Mouse (Mus musculus): ENCODE data around the gene Dennd6a.
A peak's percentile ranks its signal among the peaks of the same experiment; 100 is the strongest.
"Not testable (repeated sequence)": the region's sequence is repeated elsewhere in the genome, so short reads cannot be mapped to it uniquely, and the experiment has no call there.

Gene Dennd6a

DNA sequence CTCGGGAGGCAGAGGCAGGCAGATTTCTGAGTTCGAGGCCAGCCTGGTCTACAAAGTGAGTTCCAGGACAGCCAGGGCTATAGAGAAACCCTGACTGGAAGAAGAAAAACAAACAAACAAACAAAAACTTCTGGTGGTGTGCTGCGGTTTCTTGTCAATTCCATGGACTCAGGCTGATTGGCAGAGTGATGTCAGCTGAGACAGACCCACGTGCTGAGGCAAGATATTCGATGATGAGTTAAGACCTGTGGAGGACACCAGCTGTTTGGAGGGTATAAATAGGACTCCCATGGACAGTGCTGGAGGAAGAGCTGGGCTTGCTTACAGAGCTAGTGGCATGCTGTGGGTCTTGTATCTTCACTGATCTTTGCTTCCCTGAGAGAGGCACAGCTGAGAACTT is at the start of gene Dennd6a:
TSS of gene Dennd6a (plus strand) at position 301 of the 400 bp plus-strand sequence.
- DNase-seq (ENCODE audit: extremely low spot score): not testable (repeated sequence)

- DNase-seq (ENCODE audit: extremely low spot score): no peak
Observed at GRCm38 (mm10) chr14:26525955-26526354, 47.7 kb upstream of the Dennd6a start.

- no peak for DNase-seq (ENCODE audit: extremely low spot score)
Observed at GRCm38 (mm10) chr14:26528296-26528695, 45.4 kb upstream of the Dennd6a start.

DNA sequence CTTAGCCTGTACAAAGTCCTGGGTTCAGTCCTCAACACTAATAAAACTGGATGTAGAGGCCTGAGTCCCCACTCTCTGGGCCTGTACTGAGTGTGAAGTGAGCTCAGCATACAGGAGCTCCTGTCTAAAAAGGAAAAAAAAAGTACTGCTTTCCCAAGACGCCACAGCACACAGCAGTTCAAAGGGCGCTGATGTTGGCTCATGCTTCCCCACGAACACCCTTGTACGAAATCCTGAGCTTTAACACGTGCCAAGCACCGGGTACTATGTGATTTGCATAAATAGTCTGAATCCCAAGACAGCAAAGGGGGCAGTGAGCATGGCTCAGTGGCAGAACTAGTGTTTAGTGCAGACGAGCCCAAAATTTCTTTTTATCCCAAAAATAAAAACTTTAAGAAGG is 43.3 kb upstream of the Dennd6a start:
- no peak for DNase-seq (ENCODE audit: extremely low spot score)

GRCm38 (mm10) chr14:26531410-26532313 is 42.0 kb upstream of the Dennd6a start:
- no peak for DNase-seq (ENCODE audit: extremely low spot score)

GRCm38 (mm10) chr14:26532752-26533151 is 40.9 kb upstream of the Dennd6a start:
- DNase-seq (ENCODE audit: extremely low spot score): no peak

GRCm38 (mm10) chr14:26533267-26533666 is 40.4 kb upstream of the Dennd6a start:
- peak; percentile 2 for DNase-seq (ENCODE audit: extremely low spot score)

GRCm38 (mm10) chr14:26533821-26534756 is 39.6 kb upstream of the Dennd6a start:
- DNase-seq (ENCODE audit: extremely low spot score): no peak

DNA sequence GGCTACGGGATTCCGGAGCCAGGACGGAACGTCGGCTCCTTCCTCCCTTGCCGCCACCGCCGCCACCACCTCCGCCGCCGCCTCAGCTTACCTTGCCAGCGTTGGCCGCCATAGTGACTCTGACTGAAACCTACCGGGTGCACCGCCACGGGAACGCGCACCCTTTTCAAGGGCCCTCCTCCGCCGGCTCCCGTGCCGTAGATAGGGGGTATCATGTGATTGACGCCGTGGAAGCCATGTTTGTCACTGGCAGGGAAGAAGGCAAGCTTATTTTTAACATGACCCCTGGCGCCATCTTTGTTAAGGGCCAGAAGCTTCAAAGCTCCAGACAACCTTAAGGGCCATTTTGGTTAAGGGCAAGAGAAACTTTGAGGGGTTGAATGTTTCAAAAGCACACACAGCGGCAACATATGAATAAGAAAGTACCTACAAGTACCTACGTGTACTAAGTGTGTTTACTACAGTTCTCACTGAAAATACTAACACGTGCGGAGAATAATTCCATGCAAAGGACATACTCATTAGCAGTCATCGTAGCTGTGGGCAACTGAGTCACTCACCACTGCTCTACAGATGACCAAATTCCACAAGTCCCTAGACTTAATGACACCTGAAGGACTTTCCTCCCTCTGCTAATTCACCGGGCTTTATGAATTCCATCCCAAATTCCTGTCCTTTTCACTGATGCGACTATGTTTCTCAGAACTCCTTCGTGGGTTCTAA is 38.7 kb upstream of the Dennd6a start, which contains the start of gene Slmap:
TSS of gene Slmap (minus strand) at position 175 of the 723 bp plus-strand sequence.
- peak; percentile 97 for DNase-seq (ENCODE audit: extremely low spot score)

DNA sequence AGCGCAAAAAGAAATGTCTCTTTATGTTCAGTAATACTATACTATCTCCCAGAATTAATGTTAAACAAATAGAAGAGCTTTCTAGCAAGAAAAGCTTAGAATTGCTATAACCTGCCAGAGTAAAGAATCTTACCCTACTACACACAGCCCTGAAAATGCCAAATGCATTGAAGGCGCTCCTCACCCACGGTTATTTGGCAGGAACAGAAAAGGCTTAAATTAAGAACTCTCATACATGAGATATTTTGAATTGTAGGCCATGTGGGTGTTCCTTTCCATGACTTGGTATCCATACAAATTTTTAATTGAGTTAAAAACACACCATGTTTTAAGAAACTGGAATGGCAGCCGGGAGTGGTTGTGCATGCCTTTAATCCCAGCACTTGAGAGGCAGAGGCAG is 34.4 kb upstream of the Dennd6a start:
- DNase-seq (ENCODE audit: extremely low spot score): no peak

DNA sequence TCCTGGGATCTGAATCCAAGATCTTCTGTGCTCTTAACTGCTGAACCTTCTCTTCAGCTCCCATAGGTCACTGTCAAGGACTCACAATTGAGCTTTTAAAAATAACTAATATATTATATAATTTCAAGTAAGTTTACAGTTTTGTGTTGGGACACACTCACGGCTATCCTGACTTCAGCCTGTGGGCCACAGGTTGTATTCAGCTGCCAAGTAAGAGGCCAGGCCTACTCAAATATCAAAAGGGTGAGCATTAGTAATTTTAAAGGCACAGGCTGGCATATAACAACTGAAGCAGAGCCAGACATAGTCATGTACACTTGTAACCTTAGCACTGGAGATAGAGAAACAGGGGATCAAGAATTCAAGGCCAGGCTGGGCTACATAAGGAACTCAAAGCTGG is 33.1 kb upstream of the Dennd6a start:
- DNase-seq (ENCODE audit: extremely low spot score): no peak

DNA sequence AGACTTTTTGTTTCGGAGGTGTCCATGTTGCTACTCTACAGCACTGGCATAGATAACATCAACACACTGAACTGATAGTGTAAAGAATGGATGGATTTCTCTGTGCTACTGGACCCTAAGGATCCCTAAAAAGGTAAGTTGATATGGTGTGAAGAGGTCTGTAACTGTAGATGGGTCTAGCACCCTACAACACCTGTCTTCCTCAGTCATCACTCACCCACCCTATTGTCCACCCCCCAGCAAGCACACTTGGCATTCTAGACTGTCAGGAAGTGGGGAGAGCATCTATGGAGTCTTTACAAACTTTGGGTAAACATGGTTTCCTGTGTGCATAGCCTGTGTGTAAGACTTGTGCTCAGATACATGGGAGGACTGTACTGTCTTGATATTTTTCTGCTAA is 31.5 kb upstream of the Dennd6a start:
- DNase-seq (ENCODE audit: extremely low spot score): no peak

DNA sequence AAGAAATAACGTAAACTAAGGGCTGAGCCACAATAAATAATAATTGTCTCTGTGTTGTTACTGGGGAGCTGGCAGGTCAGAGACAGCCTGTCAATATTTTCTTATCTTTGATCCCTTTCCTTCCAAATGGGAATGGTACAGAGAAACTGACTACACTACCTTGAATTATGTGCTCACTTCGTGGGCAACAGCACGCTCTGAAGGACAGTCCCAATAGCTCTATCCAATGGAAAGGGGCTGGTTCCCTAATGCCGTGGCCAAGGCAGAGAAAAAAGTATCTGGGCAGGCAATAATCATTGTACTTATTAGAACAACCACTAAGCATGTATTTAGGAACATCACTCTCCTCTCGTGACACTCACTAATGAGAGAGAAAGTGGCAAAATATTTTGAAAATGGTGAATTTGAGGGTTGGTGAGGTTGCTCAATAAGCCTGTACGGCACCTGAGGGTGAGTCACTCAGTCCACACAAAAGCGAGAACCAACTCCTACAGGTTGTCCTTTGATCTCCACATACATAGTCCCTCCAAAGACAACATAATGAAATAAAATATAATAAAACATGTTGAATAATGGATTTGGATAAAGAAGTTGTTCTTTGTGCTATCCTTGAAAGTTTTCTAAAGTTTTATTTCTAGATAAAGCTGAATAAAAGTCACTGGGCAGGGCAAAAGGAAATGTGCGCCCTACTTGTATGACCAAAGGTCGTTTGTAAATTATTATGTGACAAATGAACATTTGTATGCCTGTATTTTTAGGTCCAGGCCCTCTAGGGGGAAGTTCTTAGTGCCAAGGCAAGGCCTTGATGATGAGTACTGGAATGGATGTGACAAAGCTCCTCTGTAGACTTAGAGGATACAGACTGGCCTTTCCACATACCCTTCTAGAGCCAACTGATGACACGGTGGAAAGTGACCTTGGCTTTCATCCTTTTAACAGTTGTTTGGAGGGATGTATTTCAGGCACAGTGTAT is 25.9 kb upstream of the Dennd6a start:
- DNase-seq (ENCODE audit: extremely low spot score): no peak

- no peak for DNase-seq (ENCODE audit: extremely low spot score)
Observed at GRCm38 (mm10) chr14:26550712-26551111, 22.9 kb upstream of the Dennd6a start.

DNA sequence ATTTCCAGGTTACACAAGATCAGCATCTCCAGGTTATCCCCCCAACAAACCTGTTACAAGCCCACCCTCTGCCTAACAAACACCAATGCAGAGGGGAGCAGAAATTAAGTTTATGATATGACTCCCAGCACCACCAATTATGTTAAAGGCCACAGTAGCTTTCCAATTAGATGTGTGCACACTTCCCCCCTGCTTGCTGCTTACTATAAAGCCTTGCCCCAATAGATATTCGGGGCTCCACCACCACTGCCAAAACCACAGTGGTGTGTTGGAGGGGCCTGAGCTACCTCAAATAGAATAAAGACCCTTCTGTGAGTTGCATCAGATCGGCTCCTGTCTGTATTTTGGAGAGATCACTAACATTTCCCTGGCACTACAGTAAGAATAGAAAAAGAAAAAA is 21.2 kb upstream of the Dennd6a start:
- no peak for DNase-seq (ENCODE audit: extremely low spot score)

DNA sequence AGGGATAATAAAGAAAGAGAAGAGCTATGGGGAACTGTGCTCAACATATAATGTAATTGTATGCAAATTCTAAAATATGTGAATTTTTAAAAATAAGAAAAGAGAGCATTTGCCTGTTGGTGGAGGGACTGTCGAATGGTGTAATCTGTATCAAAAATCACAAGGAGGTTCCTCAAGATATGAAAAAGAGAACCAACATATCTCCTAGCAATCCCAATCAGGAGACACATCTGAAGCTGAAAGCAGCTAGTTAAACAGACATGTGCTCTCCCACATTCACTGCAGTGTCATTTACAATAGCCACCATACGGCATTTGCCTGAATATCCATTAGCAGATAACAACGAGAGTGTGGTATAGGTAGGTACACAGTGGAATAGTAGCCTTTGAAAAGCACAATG is 20.8 kb upstream of the Dennd6a start:
- no peak for DNase-seq (ENCODE audit: extremely low spot score)

- DNase-seq (ENCODE audit: extremely low spot score): peak; percentile 26
Observed at GRCm38 (mm10) chr14:26557581-26557980, 16.1 kb upstream of the Dennd6a start.

DNA sequence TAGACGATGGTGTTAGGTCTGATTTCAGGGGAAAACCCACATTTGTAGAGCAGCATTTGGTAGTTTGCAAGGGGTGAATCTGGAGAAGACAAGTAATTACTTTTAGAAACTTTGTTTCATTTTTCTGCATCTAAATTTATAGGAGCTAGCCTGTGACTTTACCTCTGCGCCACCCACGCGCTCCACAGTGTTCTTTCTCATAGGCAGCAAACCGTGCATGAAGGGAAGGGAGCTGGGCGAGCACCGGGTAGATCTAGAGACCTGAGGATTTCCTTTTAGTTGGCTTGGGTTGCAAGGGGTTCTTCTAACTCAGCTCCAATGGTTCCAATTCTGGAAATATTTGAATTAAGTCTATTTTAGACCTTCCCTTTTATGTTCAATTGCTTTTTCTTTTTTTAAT is 15.1 kb upstream of the Dennd6a start:
- DNase-seq (ENCODE audit: extremely low spot score): no peak

DNA sequence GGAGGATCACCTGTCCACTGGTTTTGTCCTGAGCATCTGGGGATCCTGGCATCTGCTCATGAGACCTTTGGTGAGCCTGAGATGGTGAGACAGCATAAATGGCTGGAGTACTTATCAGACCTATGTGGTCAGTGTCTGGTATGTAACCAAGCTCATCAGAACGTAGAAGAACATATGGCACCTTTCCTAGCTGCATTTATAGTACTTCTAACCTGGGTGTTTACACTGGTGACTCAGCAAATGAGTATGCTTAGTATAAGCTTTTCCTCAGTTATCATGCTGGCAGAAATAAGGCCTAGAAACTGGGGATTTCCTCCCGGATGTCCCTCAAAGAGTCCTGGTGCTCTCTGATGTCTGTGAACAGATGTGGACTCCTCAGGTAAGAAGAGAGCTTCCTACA is 11.4 kb upstream of the Dennd6a start:
- no peak for DNase-seq (ENCODE audit: extremely low spot score)

DNA sequence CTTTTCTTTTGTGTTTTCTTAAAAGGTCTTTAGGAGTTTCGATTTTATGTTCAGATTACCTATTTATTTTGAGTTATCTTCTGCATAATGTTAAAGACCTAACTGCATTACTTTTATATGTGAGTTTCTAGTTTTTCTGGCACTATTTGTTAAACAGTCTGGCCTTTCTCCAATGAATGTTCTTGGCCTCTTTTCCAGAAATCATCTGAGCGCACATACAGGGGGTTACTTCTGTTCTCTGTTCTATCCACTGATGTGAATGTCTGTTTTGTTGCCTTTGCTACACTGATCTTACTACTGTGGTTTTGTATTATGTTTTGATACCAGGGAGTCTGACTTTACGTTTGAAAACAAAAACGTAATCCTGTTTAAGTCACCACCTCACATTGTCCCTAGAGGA is 3.8 kb upstream of the Dennd6a start:
- DNase-seq (ENCODE audit: extremely low spot score): no peak

Measured in embryo, embryonic 9.5 days (tissue).